Mouse (Mus musculus): ENCODE results near the gene Jmjd8. TPM values are rescaled to one million over a fixed set of nuclear protein-coding genes. Genes with fewer than 3 reads are reported as not detected.

Jmjd8 gene
- 10 to 100 TPM; 55.9 to 57.6 TPM for total RNA-seq (2021)

DNA sequence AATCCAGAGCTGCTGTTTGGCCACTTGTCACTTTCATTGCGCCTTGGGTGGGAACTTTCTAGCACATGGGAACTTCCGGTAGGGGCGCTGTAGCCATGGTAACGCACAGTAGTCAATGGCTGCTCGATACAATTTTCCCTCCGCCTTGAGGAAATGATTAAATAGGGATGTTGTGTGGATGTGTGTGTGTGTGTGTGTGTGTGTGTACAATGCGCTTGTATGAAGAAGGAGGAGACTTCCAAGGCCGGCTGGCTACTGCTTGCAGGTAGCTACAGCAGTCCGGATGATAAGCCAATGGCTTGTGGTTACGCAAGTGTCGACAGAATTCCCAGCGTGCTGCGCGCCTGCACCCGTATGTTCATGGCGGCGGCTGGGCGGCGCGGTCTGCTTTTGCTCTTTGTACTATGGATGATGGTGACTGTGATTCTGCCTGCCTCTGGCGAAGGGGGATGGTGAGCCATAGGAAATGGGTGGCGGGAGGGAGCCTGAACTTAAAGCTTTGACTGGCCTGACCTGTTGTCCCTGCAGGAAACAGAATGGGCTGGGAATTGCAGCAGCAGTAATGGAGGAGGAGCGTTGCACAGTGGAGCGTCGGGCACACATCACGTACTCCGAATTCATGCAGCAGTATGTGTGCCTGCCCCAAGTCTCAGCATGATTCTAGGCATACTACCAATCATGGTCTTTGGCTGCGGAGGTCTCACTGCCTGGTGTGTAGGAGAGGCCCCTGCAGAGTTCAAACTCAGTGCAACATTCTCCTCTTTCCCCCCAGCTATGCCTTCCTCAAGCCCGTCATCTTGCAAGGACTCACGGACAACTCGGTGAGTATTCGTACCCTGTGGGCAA is at the start of gene Jmjd8:
Gene Jmjd8 (plus strand): TSS at position 156 of the 846 bp plus-strand sequence.
- DNase-seq (ENCODE audit: low spot score in 2 of 2): peak; percentile 90 to 92
- intact Hi-C loops (cut with DNase I): no loop called here

DNA sequence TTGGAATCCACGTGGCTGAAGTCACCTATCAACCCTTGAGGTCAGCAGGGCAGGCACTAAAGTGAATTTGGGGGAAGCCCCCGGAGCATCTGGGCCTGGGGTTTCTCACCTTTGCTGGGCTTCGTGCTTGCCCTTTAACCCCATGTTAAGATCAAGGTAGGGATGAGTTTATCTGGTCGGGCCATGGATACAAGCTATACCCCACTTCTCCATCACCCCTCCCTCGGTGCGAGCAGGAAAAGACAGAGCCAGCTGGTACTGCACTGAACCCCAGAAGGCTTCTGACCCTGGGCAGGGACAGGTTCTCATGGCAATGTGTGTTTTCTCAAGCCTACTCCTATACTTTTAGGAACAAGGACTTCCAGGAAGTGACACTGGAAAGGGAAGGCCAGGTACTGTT is 47.3 kb upstream of the Jmjd8 start:
- intact Hi-C loops (cut with DNase I): no loop called here
- DNase-seq (ENCODE audit: low spot score in 2 of 2): no peak

DNA sequence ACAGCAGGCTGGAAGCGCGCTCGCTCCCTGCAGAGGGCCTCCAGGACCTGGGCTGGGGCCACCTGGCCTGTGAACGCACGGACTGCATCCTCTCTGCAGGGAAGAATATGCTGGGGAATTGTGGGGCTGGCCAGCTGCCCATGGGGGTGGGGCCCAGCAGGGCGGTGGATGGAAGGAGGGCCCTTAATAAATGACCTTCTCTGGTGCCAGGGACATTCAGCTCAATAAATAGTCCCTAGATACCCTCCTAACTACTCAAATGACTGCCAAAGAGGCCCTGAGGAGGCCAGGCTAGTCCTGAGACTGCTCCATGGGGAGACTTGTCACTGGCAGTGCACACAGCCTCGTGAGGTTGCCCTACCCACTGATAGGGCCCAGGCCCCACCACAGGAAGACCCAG is 45.6 kb upstream of the Jmjd8 start:
- intact Hi-C loops (cut with DNase I): no loop called here
- no peak for DNase-seq (ENCODE audit: low spot score in 2 of 2)

DNA sequence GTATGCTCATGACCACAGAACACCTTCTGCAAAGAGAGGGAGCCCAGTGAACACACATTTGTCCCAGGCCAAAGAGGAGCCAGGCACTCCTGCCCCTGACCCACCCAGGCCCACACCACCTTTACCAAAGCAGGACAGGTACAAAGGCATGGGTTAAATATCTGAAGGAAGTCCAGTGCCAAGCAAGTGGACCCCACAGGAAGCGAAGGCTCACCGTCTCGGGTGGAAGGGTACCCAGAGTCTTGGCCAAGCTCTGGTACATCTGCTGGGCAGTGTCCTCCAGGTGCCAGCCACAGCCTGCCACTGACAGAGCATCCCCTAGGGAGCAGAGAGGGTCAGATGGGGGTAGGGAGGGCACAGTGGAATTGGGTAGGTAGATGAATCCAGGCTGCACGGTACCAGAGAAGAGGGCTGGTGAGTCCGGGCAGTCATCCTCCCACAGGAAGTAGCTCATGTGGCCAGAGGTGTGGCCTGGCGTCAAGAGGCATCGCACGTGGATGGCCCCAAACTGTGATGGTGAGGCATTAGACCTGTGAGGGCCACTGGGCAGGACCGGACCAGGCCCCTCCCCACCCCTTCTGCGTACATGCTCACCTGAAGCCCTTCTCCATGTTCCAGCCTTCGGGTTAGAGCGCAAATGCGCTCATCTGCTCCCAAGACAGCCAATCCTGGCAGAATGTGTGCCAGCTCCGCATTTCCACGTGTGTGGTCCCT is 44.6 kb upstream of the Jmjd8 start:
- intact Hi-C loops (cut with DNase I): loop anchor here (2.0 kb wide), 1 partner anchor 41 kb away; no protein-coding TSS in a partner anchor
- no peak for DNase-seq (ENCODE audit: low spot score in 2 of 2)

DNA sequence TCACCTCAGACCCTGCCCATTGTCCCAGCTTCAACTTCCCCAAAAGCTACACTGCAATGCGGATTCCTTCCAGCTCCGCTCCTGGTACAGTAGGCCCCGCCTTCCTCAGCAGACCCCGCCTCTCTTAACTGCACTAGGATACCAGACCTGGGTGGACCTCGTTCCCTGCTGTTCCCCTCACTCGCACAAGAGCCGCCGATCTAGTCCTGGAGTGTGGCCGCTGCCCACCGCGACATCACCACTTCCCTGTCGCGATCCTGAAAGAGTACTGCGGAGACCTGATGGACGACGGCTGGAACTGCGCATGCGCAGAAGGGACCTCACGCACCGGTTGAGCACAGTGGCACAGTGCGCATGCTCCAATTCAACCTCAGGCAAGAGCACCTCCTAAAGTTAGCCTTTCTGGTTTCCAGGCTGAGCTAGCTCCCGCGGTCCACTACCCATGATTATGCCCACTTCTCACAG is 43.4 kb upstream of the Jmjd8 start, which contains the start of gene Haghl:
Gene Haghl (minus strand): TSS at position 393 of the 465 bp plus-strand sequence.
- intact Hi-C loops (cut with DNase I): loop anchor here (2.0 kb wide), 1 partner anchor 39 kb away; no protein-coding TSS in a partner anchor

DNA sequence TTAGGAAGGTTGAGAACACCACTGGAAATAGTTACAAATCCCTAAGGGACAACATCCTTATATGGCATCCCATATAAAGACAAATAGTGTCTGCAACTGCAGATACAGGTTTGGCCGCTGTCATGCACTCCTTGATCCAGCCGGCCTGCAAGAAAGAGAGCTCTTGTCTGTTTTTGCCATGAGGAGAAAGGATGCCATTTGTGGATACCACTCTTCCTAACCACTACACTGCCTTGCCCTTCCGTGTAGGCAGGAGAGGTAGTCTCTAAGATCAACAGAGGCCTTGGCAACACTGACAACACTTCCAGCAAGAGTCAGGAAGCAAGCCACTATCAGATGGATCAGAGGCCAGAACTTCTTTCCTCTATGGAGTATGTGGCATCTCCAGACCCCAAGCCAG is 42.4 kb upstream of the Jmjd8 start, which contains the start of gene Ccdc78:
Gene Ccdc78 (plus strand): TSS at position 301 of the 400 bp plus-strand sequence.
- intact Hi-C loops (cut with DNase I): no loop called here

More for the DNA sequence above, 43.4 kb upstream of the Jmjd8 start, which contains the start of gene Haghl:
- peak; percentile 98 for DNase-seq (ENCODE audit: low spot score in 2 of 2)

DNA sequence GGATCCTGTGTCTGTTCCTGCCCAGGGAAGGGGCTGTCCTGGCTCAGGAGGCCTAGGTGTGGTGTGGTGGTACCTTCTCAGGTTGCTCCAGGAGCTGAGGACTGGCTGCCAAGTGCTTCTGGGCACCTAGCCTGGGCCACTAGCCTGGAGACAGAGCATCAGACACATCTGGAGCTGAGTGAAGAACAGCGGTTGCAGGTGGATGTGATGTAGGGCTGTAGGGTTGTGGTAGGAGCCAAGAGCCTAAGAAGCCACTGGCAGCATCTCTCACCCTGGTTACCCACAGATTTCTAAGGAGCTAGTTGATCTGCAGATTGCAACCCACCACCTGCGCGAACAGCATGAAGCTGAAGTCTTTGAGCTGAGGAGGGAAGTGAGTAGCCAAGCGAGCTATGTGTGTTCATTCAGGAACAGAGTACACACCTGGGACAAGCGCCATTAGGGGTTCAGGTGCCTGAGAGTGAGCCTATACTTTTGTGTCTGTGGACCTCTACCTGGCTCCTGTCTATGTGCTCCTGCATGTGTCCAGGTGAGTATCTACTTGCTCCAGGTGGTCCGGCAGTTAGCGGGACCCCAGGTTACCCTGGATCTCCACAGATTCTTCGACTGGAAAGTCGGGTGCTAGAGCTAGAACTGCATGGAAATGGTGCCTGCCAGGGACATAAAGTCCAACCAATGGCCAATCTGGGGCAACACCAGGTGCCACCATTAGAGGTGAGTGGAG is 41.7 kb upstream of the Jmjd8 start:
- no peak for DNase-seq (ENCODE audit: low spot score in 2 of 2)
- intact Hi-C loops (cut with DNase I): no loop called here

More for the DNA sequence above, 42.4 kb upstream of the Jmjd8 start, which contains the start of gene Ccdc78:
- DNase-seq (ENCODE audit: low spot score in 2 of 2): no peak

DNA sequence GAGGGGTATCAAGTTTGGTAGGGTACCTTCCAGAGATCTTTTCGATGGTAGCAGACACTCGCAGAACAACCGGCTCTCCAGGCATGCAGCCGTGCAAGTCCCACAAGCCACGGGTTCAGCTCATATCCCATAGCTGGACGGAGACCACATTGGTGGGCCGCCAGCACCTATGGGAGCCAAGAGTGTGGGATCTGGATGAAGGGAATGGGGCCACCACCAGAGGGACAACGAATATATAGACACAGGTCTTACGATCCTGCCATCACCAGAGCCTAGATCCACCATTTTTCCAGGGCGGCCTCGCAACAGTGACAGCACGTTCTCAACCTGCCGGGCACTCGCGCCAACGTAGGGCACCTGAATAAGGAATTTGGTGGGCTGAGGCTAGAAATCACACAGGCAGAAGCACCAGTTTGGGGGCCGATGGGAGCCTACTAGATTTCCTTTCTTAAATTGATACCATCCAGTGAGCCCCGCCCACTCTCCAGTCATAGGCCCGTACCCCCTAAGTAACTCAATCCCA is 37.3 kb upstream of the Jmjd8 start:
- no peak for DNase-seq (ENCODE audit: low spot score in 2 of 2)
- intact Hi-C loops (cut with DNase I): no loop called here

DNA sequence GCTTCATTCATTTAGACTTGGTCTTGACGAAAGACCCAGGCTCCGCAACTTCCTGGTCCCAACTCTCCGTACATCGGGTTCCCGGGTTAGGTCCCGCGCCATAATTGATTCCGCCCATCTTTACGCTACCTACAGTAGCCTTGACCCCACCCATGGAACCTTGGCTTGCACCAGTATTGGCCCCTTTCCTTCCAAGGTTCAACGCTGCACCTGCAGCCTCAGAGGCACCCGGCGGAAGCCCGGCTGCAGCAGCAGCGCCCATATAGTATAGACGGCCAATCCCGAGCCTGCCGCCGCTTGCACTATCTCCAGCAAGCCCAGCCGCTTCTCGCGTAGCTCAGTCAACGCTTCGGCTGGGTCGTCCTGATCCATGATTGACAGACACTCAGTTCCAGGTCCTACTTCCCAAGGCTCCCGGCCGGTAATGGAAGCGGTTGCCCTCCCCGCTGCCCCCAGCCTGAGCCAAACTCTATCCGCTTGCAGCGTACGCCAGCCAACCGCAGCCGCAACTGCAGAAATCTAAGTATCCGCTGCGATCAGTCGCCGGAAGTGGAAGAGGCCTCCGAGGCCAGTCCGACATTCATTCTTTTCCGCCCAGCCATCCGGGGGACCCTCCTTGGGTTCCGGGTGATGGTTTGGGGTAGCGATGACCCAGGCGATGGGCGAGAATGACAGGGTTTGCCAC is 36.7 kb upstream of the Jmjd8 start:
- peak; percentile 81 to 89 for DNase-seq (ENCODE audit: low spot score in 2 of 2)
- intact Hi-C loops (cut with DNase I): no loop called here

DNA sequence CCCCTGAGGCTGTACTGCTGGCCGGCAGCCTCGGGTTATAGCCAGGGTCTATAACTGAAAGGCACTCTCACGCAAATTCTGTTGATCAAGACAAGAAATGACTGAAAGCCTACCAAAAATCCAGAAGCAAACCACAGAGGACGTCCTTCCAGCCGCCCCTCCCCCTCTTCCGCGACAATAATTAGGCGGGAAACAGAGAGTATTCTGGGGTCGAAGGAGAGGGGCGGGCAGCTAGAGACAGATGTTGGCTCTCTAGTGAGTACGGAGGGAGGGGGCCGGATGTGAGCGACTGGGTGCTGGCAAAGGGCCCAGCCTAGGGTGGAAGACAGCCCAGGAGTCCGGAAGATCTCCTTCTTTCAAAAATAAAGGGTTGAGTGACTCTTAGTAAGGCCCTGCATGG is 36.1 kb upstream of the Jmjd8 start, which contains the start of gene Fam173a:
Gene Fam173a (minus strand): TSS at position 287 of the 400 bp plus-strand sequence.
- intact Hi-C loops (cut with DNase I): no loop called here
- DNase-seq (ENCODE audit: low spot score in 2 of 2): peak in 1 of 2 experiments; percentile 81

DNA sequence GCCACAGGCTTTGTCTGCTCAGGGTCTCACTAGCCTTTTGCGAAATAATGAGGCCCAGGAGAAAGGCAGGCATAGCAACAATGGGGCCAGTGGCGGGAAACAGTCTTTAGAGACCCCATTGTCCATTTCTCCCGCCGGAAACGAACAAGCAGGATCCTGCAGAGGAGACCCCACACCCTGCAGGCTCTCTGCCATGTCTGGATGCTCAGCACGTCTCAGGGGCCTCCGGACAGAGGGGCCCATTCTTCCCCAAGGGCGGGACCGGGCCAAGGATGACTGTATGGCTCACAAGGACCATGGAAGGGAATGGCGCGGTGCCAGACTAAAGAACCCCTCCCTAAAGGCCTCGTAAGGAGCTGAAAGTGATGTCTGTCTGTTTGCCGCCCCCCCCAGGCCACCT is 34.5 kb upstream of the Jmjd8 start:
- DNase-seq (ENCODE audit: low spot score in 2 of 2): no peak
- intact Hi-C loops (cut with DNase I): no loop called here

DNA sequence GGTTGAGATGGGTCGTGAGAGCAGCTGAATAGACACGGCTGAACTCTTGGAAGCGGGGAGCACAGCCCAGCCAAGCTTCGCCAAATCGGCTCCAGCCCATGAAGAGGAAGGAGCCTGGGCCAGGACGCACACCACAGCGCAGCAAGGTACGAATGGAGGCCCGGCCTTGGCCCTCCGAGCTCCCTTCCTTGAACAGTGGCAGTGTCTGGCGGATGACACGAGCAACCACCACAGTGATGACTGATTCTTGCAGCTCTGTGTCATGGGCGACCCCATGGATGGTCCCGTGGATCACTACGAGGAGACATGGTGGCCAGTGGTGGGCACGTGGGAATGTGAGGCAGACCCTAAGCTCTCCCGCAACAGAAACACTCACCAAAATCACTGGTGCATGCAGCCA is 33.7 kb upstream of the Jmjd8 start:
- DNase-seq (ENCODE audit: low spot score in 2 of 2): no peak
- intact Hi-C loops (cut with DNase I): no loop called here

DNA sequence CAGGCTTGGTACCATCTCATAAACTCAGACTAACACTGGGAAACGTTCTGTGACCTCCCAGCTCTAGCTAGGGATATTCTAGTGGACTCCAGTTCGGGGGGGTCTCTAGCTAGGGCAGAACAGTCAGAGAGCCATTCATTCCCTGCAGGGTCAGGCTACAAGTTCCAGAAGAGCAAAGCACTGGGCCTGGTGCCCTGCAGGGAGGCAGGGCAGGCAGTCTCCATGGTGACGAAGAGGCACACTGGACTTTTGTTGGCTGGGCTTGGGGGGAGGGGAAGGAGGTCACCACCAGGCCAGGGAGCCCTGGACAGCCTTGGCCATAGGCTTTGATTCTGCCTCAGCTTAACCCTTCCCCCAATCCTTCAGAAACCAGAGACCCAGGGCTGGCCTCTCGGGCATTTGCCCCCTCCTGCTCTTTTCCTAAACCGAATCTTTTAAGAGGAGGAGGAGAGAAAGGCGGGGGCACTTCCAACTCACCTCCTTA is 33.0 kb upstream of the Jmjd8 start, which contains the start of gene AC134908.4:
Gene AC134908.4 (minus strand): TSS at position 51 of the 484 bp plus-strand sequence.
- DNase-seq (ENCODE audit: low spot score in 2 of 2): peak in 1 of 2 experiments; percentile 72
- intact Hi-C loops (cut with DNase I): no loop called here

DNA sequence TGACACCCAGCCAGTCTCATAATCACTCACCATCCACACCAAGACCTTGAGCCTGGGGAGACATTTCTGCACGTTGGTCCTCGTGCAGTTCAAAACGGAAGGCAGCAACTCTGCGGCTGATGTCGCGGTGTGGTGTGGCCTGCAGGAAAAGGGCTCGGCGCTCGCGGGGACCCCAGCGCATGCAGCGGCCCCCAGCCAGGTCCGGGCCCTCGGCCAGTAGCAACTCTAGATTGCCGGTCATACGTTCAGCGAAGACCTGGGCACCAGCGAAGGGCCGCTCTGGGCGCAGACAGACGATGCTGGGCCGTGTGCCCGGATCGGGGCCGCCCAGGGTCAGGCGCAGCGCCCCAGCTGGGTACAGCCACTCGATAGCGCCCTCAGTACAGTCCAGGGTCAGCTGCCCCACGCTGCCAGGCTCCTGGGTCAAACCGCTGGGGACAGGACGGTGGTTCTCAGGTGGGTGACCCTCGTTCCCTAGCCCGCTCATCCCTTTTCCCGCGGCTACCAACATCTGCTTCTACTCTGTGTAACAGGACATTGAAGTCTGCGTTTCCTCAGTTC is 32.4 kb upstream of the Jmjd8 start:
- intact Hi-C loops (cut with DNase I): no loop called here
- no peak for DNase-seq (ENCODE audit: low spot score in 2 of 2)

DNA sequence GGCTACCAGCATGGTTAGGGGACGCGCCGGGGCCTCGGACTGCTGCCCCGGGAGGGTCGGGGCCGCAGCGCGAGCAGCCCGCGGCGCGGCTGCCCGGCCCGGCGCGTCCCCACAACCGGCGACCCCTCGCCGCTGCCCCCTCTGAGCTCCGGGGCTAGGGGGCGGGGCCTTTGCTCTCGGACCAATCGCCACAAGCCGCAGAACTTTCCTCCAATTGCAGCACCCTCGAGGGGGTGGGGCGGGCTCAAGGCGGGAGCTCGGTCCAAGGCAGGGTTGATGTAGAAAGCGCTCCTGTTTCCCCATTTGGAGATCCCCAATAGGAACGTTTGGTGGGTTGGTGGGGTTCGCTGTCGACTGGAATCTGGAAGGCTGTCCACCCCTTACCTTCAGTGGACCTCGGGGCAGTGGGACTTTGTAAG is 31.7 kb upstream of the Jmjd8 start, which contains the start of gene Metrn:
Gene Metrn (minus strand): TSS at position 186 of the 419 bp plus-strand sequence.
- DNase-seq (ENCODE audit: low spot score in 2 of 2): peak in 1 of 2 experiments; percentile 74
- intact Hi-C loops (cut with DNase I): loop anchor here (1.0 kb wide), 1 partner anchor 24 kb away; the partner anchor contains the start of gene Narfl

DNA sequence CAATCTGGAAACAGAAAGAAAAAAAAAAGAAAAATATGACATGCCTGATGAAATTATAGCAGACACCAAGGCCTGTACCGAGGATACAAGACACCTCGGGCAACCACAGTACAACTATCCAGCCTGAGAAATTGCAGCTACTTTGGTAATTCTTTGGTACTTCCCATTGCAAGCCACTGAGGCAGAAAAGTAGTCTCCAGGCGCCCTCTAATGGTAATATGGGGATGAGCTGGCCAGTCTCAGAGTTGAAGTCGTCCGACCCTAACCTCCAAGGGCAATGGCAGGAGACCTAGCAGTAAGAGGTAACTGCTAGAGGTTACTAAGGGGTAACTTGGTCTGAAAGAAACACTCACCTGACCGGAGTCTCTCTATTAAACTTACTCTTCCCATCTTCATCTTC is 27.6 kb upstream of the Jmjd8 start:
- intact Hi-C loops (cut with DNase I): loop anchor here (1.0 to 5.0 kb wide), 5 partner anchors 28 to 324 kb away; partner anchors contain the start of gene Narfl
- DNase-seq (ENCODE audit: low spot score in 2 of 2): peak; percentile 70 to 80

DNA sequence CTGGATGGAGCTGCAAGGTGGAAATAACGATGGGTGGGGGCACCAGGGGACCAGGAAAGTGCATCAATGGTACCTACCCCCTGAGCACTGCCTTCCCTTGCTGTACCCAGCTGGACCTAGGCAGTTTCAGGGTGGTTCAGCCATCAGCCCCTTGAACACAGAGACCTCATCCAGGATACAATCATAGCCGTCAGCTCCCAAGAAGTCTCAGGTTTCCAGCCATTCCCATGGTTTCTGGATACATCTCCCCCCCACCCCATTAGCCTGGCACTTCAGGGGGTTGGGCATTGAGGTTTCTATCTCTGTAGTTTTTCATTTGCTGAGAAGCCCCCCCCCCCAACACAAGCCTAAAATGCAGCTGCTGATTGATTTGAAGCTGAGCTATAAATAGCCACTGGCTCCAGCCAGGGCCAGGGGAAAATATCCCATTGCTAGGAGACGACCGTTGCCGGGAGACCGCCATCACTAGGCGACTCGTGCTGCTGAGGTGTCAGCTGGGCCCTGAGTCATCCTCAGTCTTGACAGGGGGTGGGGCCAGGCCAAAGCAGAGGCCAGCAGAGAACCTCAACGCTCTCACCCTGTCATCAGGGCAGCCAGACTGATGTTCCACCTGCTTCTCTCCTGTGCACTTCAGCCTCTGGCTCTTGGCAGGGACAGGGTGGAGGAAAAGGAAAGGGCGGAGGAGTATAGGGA is 25.7 kb upstream of the Jmjd8 start:
- intact Hi-C loops (cut with DNase I): loop anchor here (5.0 kb wide), 2 partner anchors 41 to 236 kb away; no protein-coding TSS in a partner anchor
- DNase-seq (ENCODE audit: low spot score in 2 of 2): peak; percentile 88 to 94
